ENCODE assay signal across 14 mouse cellular contexts in genomic region chr4:101350222-101350621, GRCm38 (mm10).
DNase-seq lines count a peak whose midpoint lies in the region; ATAC-seq lines count a peak whose summit lies in the region.
"Had no signal": no experiment of that assay in that cellular context is flagged by ENCODE, and none has a peak within 500 bp of the region (broad histone marks: within the 10 kb centered on the region; RNA-seq: fewer than 3 reads in every experiment).

No protein-coding gene starts in this region.

- H3K4me3 ChIP-seq in kidney, embryonic 15.5 days (replicated peaks) = no peak overlapping the region
- H3K4me3 ChIP-seq: hindbrain, embryonic 10.5 days; midbrain, embryonic 10.5 days had no signal

- ATAC-seq in kidney, embryonic 15.5 days (replicated peaks; ENCODE audit: low FRiP score) = no peak

- H3K4me2 ChIP-seq in kidney, embryonic 15.5 days = no peak overlapping the region

- H3K27me3 ChIP-seq in kidney, embryonic 15.5 days = 0 out of 2 replicates have a peak, but pooled peaks cover 2% of the 10 kb centered on the region

- H3K9ac ChIP-seq in kidney, embryonic 15.5 days = no peak overlapping the region

- no peak overlapping the region for H3K27ac ChIP-seq in kidney, embryonic 15.5 days
- H3K27ac ChIP-seq: hindbrain, embryonic 10.5 days; midbrain, embryonic 10.5 days had no signal

- 80% methylated on average over 3 of the region's 3 CpGs for WGBS in kidney, embryonic 15.5 days

- H3K4me1 ChIP-seq in kidney, embryonic 15.5 days = peaks cover 15% of the 10 kb centered on the region

- peaks cover 13% of the 10 kb centered on the region for H3K36me3 ChIP-seq in kidney, embryonic 15.5 days

- no peaks in the 10 kb centered on the region for H3K9me3 ChIP-seq in kidney, embryonic 15.5 days (replicated peaks)
- H3K9me3 ChIP-seq: hindbrain, embryonic 10.5 days; midbrain, embryonic 10.5 days had no signal

- peak; percentile 38 for DNase-seq in cerebellum, adult 9-11 months
- no peak for DNase-seq in cerebellum, postnatal 14 days
- peak; percentile 87 for DNase-seq in kidney, adult 9 months
- DNase-seq in cerebellum, postnatal 36 days = peak; percentile 16 to 25
- DNase-seq in kidney, postnatal 14 days = peak; percentile 39
- DNase-seq in embryo, embryonic 9.5 days (ENCODE audit: extremely low spot score) = no peak
- DNase-seq: embryo, embryonic 11 days; gastrocnemius, postnatal 10 days; liver; lung, adult 2 months; lung, postnatal 36 days had no signal

Comparison
In these comparisons a context has a peak if more than half of its experiments do, and no peak if none do; other contexts are left out.
1. DNase-seq: peak in cerebellum, adult 9-11 months (single experiment), kidney, adult 9 months (single experiment), cerebellum, postnatal 36 days (2 of 2) and kidney, postnatal 14 days (single experiment); none in cerebellum, postnatal 14 days (0 of 2) and embryo, embryonic 9.5 days (single experiment).